Mouse (Mus musculus): ENCODE data around the gene Tubgcp6. TPM values are rescaled to one million over a fixed set of nuclear protein-coding genes. Genes with fewer than 3 reads are reported as not detected.

Tubgcp6 gene
- total RNA-seq, 2 experiments from 2014 or later: 7.2 to 7.3 TPM

GRCm38 (mm10) chr15:89123595-89123994 lies 683 bp upstream of the Tubgcp6 start:
- intact Hi-C loops (cut with DNase I; ENCODE audit: low total_unique reads): no loop called here
- no peak for DNase-seq

- intact Hi-C loops (cut with DNase I; ENCODE audit: low total_unique reads): no loop called here
- no peak for DNase-seq
Measured at GRCm38 (mm10) chr15:89118007-89118406, 4.9 kb downstream of the Tubgcp6 start.

GRCm38 (mm10) chr15:89110147-89110546 lies 12.8 kb downstream of the Tubgcp6 start:
- intact Hi-C loops (cut with DNase I; ENCODE audit: low total_unique reads): no loop called here
- DNase-seq: no peak

GRCm38 (mm10) chr15:89106976-89107375 lies 15.9 kb downstream of the Tubgcp6 start:
- DNase-seq: no peak
- intact Hi-C loops (cut with DNase I; ENCODE audit: low total_unique reads): no loop called here

GRCm38 (mm10) chr15:89106073-89106472 lies 16.8 kb downstream of the Tubgcp6 start:
- no peak for DNase-seq
- intact Hi-C loops (cut with DNase I; ENCODE audit: low total_unique reads): no loop called here

- no peak for DNase-seq
- intact Hi-C loops (cut with DNase I; ENCODE audit: low total_unique reads): no loop called here
Measured at GRCm38 (mm10) chr15:89104425-89104824, 18.5 kb downstream of the Tubgcp6 start.

GRCm38 (mm10) chr15:89103921-89104320 lies 19.0 kb downstream of the Tubgcp6 start:
- intact Hi-C loops (cut with DNase I; ENCODE audit: low total_unique reads): no loop called here
- DNase-seq: no peak

- intact Hi-C loops (cut with DNase I; ENCODE audit: low total_unique reads): no loop called here
- no peak for DNase-seq
Measured at GRCm38 (mm10) chr15:89102646-89103045, 20.3 kb downstream of the Tubgcp6 start.

GRCm38 (mm10) chr15:89100823-89101222 lies 22.1 kb downstream of the Tubgcp6 start:
- intact Hi-C loops (cut with DNase I; ENCODE audit: low total_unique reads): no loop called here
- DNase-seq: peak; percentile 32

- intact Hi-C loops (cut with DNase I; ENCODE audit: low total_unique reads): no loop called here
- DNase-seq: no peak
Measured at GRCm38 (mm10) chr15:89098616-89099015, 24.3 kb downstream of the Tubgcp6 start.

GRCm38 (mm10) chr15:89097450-89097849 lies 25.5 kb downstream of the Tubgcp6 start:
- intact Hi-C loops (cut with DNase I; ENCODE audit: low total_unique reads): no loop called here
- no peak for DNase-seq

GRCm38 (mm10) chr15:89092181-89092580 lies 30.7 kb downstream of the Tubgcp6 start:
- intact Hi-C loops (cut with DNase I; ENCODE audit: low total_unique reads): no loop called here
- DNase-seq: no peak

- DNase-seq: no peak
- intact Hi-C loops (cut with DNase I; ENCODE audit: low total_unique reads): no loop called here
Measured at GRCm38 (mm10) chr15:89090662-89091061, 32.2 kb downstream of the Tubgcp6 start.

- intact Hi-C loops (cut with DNase I; ENCODE audit: low total_unique reads): no loop called here
- DNase-seq: peak; percentile 39
Measured at GRCm38 (mm10) chr15:89089248-89090051, 33.5 kb downstream of the Tubgcp6 start.

GRCm38 (mm10) chr15:89088607-89089247 lies 34.2 kb downstream of the Tubgcp6 start, which contains the start of gene Selenoo:
TSS of gene Selenoo (plus strand) at chr15:89089084.
- DNase-seq: peak; percentile 93
- intact Hi-C loops (cut with DNase I; ENCODE audit: low total_unique reads): no loop called here

GRCm38 (mm10) chr15:89084826-89085225 lies 38.1 kb downstream of the Tubgcp6 start:
- DNase-seq: no peak
- intact Hi-C loops (cut with DNase I; ENCODE audit: low total_unique reads): no loop called here

- intact Hi-C loops (cut with DNase I; ENCODE audit: low total_unique reads): no loop called here
Measured at GRCm38 (mm10) chr15:89083906-89084305, 39.0 kb downstream of the Tubgcp6 start.

GRCm38 (mm10) chr15:89078208-89078836 lies 44.6 kb downstream of the Tubgcp6 start:
- no peak for DNase-seq
- intact Hi-C loops (cut with DNase I; ENCODE audit: low total_unique reads): no loop called here

More at GRCm38 (mm10) chr15:89083906-89084305, 39.0 kb downstream of the Tubgcp6 start:
- DNase-seq: no peak

- intact Hi-C loops (cut with DNase I; ENCODE audit: low total_unique reads): no loop called here
- peak; percentile 69 for DNase-seq
Measured at GRCm38 (mm10) chr15:89076156-89076731, 46.7 kb downstream of the Tubgcp6 start.
